Mouse (Mus musculus): ENCODE data around the gene Gtf2h4.

DNA sequence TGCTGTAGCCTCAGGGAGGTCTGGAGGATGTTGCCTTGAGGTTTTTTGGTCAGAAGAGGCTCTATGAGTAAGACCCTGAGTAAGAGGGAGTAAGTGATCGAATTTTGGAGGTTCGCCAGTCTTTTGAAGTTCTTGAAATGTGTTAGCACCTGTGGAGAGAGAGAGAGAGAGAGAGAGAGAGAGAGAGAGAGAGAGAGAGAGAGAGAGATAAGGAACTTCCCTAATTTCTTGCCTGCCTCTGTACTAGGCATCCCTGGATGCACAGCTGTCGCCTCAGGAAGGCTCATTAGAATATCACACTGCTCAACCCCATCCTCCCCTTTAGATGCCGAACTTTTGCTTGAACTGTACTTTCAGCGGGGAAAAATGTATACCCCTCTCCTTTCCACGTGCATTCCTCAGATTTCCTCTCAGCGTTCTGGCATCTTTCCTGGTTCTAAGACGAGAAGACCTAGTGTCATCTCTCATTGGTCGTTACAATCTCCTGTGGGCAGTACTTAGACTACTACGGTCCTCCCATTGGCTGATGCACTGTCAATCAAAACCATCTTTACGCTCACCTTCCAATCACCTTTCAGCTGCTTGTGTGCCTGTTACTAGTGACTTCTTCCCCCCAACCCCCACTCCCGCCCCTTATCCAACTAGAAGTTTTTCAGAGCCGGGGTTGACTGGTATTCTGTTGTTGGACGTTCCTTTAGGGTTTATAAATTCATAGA is 34.9 kb downstream of the Gtf2h4 start:
- no peak for TF ChIP-seq POLR2A (IDR thresholded peaks at IDR 0.05; ENCODE audit: borderline replicate concordance, extremely low read depth, insufficient read depth, insufficient read length, poor library complexity, severe bottlenecking)
- no peak for TF ChIP-seq CTCF (IDR thresholded peaks at IDR 0.05; ENCODE audit: borderline replicate concordance, extremely low read depth, insufficient read depth, insufficient read length)
